Mouse (Mus musculus) intestine, embryonic 15.5 days (tissue): ENCODE data around the gene Add2. TPM values are rescaled to one million over a fixed set of nuclear protein-coding genes. Genes with fewer than 3 reads are reported as not detected.
A peak's percentile ranks its signal among the peaks of the same experiment; 100 is the strongest.

Experiments
- ATAC-seq: fragments of 200-750 bp; cut with Nextera tagmentation; 2 replicates; pipeline ENCODE4 v1.8.0; 2017; ENCODE audit warnings: moderate TSS enrichment, moderate library complexity
- H3K27ac ChIP-seq: fragments of 300-500 bp; sonication (generic); 2 replicates; pipeline ENCODE4 v1.5.1; 2015; ENCODE audit warnings: mild to moderate bottlenecking, inconsistent platforms
- H3K27me3 ChIP-seq: fragments of 300-500 bp; sonication (generic); replicated peaks from 2 replicates; pipeline ENCODE4 v1.6.1; 2015; ENCODE audit warnings: inconsistent platforms
- H3K36me3 ChIP-seq: fragments of 300-500 bp; sonication (generic); 2 replicates; pipeline ENCODE4 v1.6.1; 2015; ENCODE audit warnings: inconsistent platforms
- H3K4me1 ChIP-seq: fragments of 300-500 bp; sonication (generic); replicated peaks from 2 replicates; pipeline ENCODE4 v1.6.1; 2015; ENCODE audit warnings: inconsistent platforms
- H3K4me2 ChIP-seq: fragments of 300-500 bp; sonication (generic); replicated peaks from 2 replicates; pipeline ENCODE4 v1.6.1; 2015; ENCODE audit warnings: mild to moderate bottlenecking, inconsistent platforms
- H3K4me3 ChIP-seq: fragments of 300-500 bp; sonication (generic); replicated peaks from 2 replicates; pipeline ENCODE4 v1.5.1; 2015; ENCODE audit warnings: inconsistent platforms
- H3K9ac ChIP-seq: fragments of 300-500 bp; sonication (generic); 2 replicates; pipeline ENCODE4 v1.6.1; 2015; ENCODE audit warnings: inconsistent platforms
- H3K9me3 ChIP-seq: fragments of 300-500 bp; sonication (generic); 2 replicates; pipeline ENCODE4 v1.6.1; 2016; ENCODE audit warnings: inconsistent platforms
- WGBS: fragments of 180-500 bp; shearing (Covaris S2); methylation state at CpG from one replicate; pipeline ENCODE4 v1.1.7; 2015; 5-methylcytosine and 5-hydroxymethylcytosine counted together
- polyA plus RNA-seq: library from polyadenylated mRNA; unstranded; fragments of >200 nt; fragmentation: Nextera tagmentation; extraction: Ambion mirVana; gene quantifications from 2 replicates; pipeline ENCODE4 v1.2.1, GENCODE M21; 2015

The Add2 gene
- polyA plus RNA-seq, 1 experiment from 2014 or later: 7.6 TPM

GRCm38 (mm10) chr6:86154481-86154880 is 126.0 kb downstream of the Add2 start:
- no peak overlapping the region for H3K4me2 ChIP-seq
- no peaks in the 10 kb centered on the region for H3K27me3 ChIP-seq
- H3K4me3 ChIP-seq: no peak overlapping the region
- WGBS: 50% methylated on average over 2 of the region's 2 CpGs
- no peaks in the 10 kb centered on the region for H3K9me3 ChIP-seq
- H3K9ac ChIP-seq: no peak overlapping the region
- H3K27ac ChIP-seq: no peak overlapping the region
- no peak for ATAC-seq
- peaks cover 6% of the 10 kb centered on the region for H3K4me1 ChIP-seq
- H3K36me3 ChIP-seq: no peaks in the 10 kb centered on the region

- Histone ChIP-seq H3K4me2 (no peak overlapping the region), H3K9ac (no peak overlapping the region), H3K9me3 (no peaks in the 10 kb centered on the region), H3K27me3 (no peaks in the 10 kb centered on the region), H3K27ac (no peak overlapping the region), H3K4me1 (peaks cover 6% of the 10 kb centered on the region), H3K4me3 (no peak overlapping the region), H3K36me3 (no peaks in the 10 kb centered on the region)
- 58% methylated on average over 17 of the region's 17 CpGs for WGBS
- ATAC-seq: peak; percentile 49; the same call in 1 of the 2 replicates
Measured at GRCm38 (mm10) chr6:86157253-86158234, 129.1 kb downstream of the Add2 start.

GRCm38 (mm10) chr6:86160878-86161277 is 132.4 kb downstream of the Add2 start:
- no peak for ATAC-seq
- WGBS: 57% methylated on average over 3 of the region's 3 CpGs

GRCm38 (mm10) chr6:86161586-86161985 is 133.1 kb downstream of the Add2 start:
- no peak overlapping the region for H3K9ac ChIP-seq
- H3K27ac ChIP-seq: no peak overlapping the region
- ATAC-seq: no peak
- H3K9me3 ChIP-seq: no peaks in the 10 kb centered on the region
- no peak overlapping the region for H3K4me3 ChIP-seq
- H3K4me1 ChIP-seq: peaks cover 6% of the 10 kb centered on the region
- WGBS: 41% methylated on average over 7 of the region's 7 CpGs
- no peaks in the 10 kb centered on the region for H3K27me3 ChIP-seq
- H3K36me3 ChIP-seq: no peaks in the 10 kb centered on the region
- H3K4me2 ChIP-seq: no peak overlapping the region

More at GRCm38 (mm10) chr6:86160878-86161277, 132.4 kb downstream of the Add2 start:
- Histone ChIP-seq H3K4me1 (peaks cover 6% of the 10 kb centered on the region), H3K9me3 (no peaks in the 10 kb centered on the region), H3K27ac (no peak overlapping the region), H3K9ac (no peak overlapping the region), H3K4me3 (no peak overlapping the region), H3K36me3 (no peaks in the 10 kb centered on the region), H3K4me2 (no peak overlapping the region), H3K27me3 (no peaks in the 10 kb centered on the region)

GRCm38 (mm10) chr6:86164028-86164427 is 135.5 kb downstream of the Add2 start:
- Histone ChIP-seq H3K4me2 (no peak overlapping the region), H3K9ac (no peak overlapping the region), H3K27ac (no peak overlapping the region), H3K9me3 (no peaks in the 10 kb centered on the region), H3K4me3 (no peak overlapping the region), H3K4me1 (no peaks in the 10 kb centered on the region), H3K27me3 (no peaks in the 10 kb centered on the region), H3K36me3 (no peaks in the 10 kb centered on the region)
- WGBS: 59% methylated on average over 3 of the region's 3 CpGs
- no peak for ATAC-seq

- Histone ChIP-seq H3K36me3 (no peaks in the 10 kb centered on the region), H3K27me3 (no peaks in the 10 kb centered on the region), H3K4me2 (no peak overlapping the region), H3K4me3 (no peak overlapping the region), H3K27ac (no peak overlapping the region), H3K9ac (no peak overlapping the region), H3K4me1 (no peaks in the 10 kb centered on the region), H3K9me3 (no peaks in the 10 kb centered on the region)
- WGBS: 69% methylated on average over 9 of the region's 9 CpGs
- ATAC-seq: no peak
Measured at GRCm38 (mm10) chr6:86166426-86166825, 137.9 kb downstream of the Add2 start.

- no peaks in the 10 kb centered on the region for H3K27me3 ChIP-seq
- no peaks in the 10 kb centered on the region for H3K36me3 ChIP-seq
- H3K9me3 ChIP-seq: no peaks in the 10 kb centered on the region
- no peaks in the 10 kb centered on the region for H3K4me1 ChIP-seq
- H3K4me2 ChIP-seq: no peak overlapping the region
- 84% methylated on average over 5 of the region's 5 CpGs for WGBS
- no peak for ATAC-seq
- H3K9ac ChIP-seq: no peak overlapping the region
- no peak overlapping the region for H3K4me3 ChIP-seq
- no peak overlapping the region for H3K27ac ChIP-seq
Measured at GRCm38 (mm10) chr6:86167851-86168250, 139.4 kb downstream of the Add2 start.

GRCm38 (mm10) chr6:86169166-86169565 is 140.7 kb downstream of the Add2 start:
- WGBS: 44% methylated on average over 4 of the region's 4 CpGs
- no peaks in the 10 kb centered on the region for H3K4me1 ChIP-seq
- no peak overlapping the region for H3K4me2 ChIP-seq
- H3K9me3 ChIP-seq: no peaks in the 10 kb centered on the region
- H3K27me3 ChIP-seq: no peaks in the 10 kb centered on the region
- no peak overlapping the region for H3K4me3 ChIP-seq
- H3K36me3 ChIP-seq: no peaks in the 10 kb centered on the region
- ATAC-seq: no peak
- no peak overlapping the region for H3K27ac ChIP-seq
- H3K9ac ChIP-seq: no peak overlapping the region

Other genes with a start within 250 kb of the Add2 start
- not detected in 2 replicates for gene Nat8f6, start 207.7 kb upstream of the Add2 start, polyA plus RNA-seq
- 0.16 and 0.29 TPM in 2 replicates for gene Nat8f5, start 207.7 kb upstream of the Add2 start, polyA plus RNA-seq
- 3.3 and 4.8 TPM in 2 replicates for gene Nat8, start 196.6 kb upstream of the Add2 start, polyA plus RNA-seq
- 0.08 TPM in 1 of 2 replicates, not detected in the other for gene Nat8f2, start 159.5 kb upstream of the Add2 start, polyA plus RNA-seq
- gene Nat8f4, start 123.8 kb upstream of the Add2 start, polyA plus RNA-seq: 4.5 and 5.0 TPM in 2 replicates
- 39.3 and 41.8 TPM in 2 replicates for gene Tprkb, start 116.8 kb upstream of the Add2 start, polyA plus RNA-seq
- gene Nat8f1, start 113.0 kb upstream of the Add2 start, polyA plus RNA-seq: 8.6 and 9.0 TPM in 2 replicates
- gene Dusp11, start 67.0 kb upstream of the Add2 start, polyA plus RNA-seq: 43.4 and 43.5 TPM in 2 replicates
- gene Figla, start 12.5 kb upstream of the Add2 start, polyA plus RNA-seq: not detected in 2 replicates
- 6.3 and 6.5 TPM in 2 replicates for gene Tgfa, start 166.5 kb downstream of the Add2 start, polyA plus RNA-seq